Mouse (Mus musculus): ENCODE measurements around the gene Adora3.

- TF ChIP-seq CTCF (IDR thresholded peaks at IDR 0.05; ENCODE audit: low read depth, low read length) (no peak), POLR2A (IDR thresholded peaks at IDR 0.05; ENCODE audit: extremely low read depth, insufficient read depth, low read length) (no peak)
Observed at GRCm38 (mm10) chr3:105868135-105868534, 2.5 kb upstream of the Adora3 start.

Measured in liver, adult 2 months (tissue).